Mouse (Mus musculus) T-cell, adult 2 months (primary cell): ENCODE data around the gene Reep1.
A peak's percentile ranks its signal among the peaks of the same experiment; 100 is the strongest.

Source experiments
- DNase-seq: peaks from one replicate; pipeline ENCODE4 v3.0.0; 2022; ENCODE audit warnings: low spot score

The Reep1 gene

DNA sequence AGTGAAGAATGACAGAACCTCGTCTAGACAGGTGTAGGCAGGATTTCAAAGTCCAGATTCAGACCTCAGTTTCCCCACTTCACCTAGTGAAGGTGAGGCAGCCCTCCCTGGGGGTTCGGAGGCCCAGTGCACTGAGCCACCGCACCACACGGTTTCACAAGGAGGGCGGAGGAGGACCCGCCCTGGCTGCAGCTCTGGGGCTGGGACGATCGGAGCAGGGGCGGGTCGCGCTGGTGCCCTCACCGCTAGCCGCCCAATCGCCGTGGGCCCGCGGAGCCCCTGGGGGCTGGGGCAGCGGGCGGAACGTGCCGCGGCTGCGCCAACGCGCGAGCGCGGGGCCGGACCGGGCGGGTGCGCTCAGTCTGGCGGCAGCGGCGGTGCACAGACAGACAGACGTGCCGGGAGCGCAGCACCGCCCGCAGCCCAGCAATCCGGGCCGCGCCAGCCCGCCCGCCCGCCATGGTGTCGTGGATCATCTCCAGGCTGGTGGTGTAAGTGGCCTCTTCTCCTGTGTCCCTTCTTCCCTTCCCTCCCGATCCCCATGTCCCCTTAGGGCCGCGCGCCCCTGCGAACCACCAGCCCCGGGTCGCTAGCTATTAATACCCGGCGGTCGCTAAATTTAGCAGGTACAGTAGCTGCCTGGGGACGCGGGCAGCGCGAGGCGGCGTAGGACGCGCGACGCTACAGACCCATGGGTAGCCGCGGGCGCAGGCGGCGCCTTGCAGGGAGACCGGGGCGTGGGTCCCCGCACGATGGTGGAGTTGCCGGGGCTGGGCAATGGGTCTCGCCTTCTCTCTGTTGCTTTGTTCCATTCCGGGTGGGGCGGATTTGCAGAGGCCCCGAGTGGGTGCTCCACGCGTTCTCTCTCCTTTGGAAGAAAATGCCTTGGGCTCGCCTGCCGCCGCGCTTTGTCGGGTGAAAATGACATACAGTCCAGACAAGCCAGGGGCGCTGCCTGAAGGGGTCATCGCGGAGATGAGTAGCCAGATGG lies at the start of gene Reep1:
Reep1 (plus strand) TSS at position 51 of the 991 bp plus-strand sequence.
- peak; percentile 14 for DNase-seq

DNA sequence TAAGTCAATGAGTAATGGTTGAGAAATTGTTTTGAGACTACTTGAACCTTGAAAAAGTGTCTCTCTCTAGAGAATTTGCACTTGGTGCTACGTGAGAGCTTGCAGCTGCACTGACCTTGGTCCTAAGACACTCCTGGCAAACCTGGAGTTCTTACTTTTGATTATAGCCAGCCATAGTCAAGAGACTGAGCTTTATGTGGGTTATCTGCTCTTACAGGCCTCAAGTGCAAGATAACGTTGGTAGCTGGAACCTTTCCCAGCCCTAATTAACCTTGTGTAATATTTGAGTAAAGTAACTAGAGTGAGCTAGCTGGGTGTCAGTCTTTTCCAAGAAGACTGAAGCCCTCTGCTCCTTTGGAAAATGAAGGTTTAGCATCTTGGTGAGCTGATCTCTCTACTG lies 49.1 kb upstream of the Reep1 start:
- DNase-seq: no peak

DNA sequence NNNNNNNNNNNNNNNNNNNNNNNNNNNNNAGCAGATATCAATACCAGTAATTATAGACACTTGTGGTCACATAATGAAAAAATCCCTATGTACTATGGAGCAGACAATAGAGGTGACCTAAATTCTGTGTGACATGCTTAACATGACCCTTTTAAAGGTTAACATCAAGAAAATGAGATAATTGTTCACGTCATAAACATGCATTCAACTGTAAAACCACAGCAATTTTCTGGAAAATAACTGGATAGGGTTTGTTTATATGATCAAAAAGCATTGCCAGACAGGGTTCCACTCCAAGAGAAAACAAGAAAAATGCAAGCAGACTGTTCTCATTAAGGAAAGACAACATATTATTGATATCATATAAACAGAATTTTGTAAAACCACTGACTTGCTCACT lies 42.9 kb upstream of the Reep1 start:
- no peak for DNase-seq

DNA sequence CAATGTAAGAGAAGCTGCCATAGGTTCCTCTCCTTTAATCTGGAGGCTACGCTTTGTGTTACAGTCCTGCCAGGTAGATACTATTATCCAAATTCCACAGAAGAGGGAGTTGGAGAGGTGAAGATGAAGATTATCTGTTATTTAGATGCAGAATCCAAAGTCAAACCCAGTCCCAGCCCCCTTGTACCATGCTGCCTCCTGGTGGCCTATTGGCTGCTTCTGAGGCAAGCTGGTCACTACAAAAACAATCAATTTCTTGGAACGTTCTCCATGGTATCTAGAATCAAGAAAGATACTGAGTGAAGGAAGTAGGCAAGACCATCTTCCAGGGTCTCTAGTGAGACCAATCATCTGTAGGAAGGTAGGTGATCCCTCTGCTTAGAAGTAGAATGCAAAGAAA lies 34.2 kb upstream of the Reep1 start:
- DNase-seq: peak; percentile 16

GRCm38 (mm10) chr6:71678891-71679290 lies 28.5 kb upstream of the Reep1 start:
- DNase-seq: no peak

- no peak for DNase-seq
These were observed 12.2 kb upstream of the Reep1 start for GRCm38 (mm10) chr6:71695150-71695549.

DNA sequence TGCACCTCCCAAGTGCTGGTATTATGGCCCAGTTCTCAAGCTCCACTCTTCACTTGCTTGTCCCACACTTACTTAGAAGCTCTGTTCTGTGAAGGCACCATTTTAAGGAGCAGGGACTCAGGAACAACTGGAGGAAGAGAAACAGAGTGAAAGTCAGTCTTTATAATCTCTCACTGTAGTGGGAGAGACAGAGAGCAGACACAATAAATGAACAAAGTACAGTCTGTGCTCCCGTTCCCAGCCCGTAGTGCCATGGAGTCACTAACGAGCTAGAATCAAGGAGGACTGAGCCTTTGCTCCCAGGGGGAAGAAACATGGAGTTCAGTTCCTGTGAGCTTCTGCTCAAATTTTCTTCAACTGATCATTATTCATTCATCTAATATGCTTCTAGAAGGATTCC lies 11.8 kb upstream of the Reep1 start:
- DNase-seq: no peak

DNA sequence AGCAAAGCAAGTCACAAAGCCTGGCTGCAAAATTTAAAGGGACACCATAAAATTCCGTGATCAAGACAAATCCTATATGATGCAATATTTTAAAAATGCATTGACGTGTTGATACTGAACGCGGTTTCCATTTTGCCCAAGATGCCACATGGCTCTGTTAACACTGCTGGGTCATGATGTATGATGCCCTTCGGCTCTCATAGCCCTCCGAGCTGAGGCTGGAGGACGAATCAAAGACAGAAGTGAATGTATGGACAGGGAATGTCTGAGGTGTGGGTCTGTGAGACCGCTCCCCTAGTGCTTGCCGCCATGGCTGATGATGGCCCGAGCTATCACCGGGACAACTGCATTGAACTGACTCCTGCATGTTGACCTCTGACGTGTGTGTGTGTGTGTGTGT lies 490 bp upstream of the Reep1 start:
- no peak for DNase-seq

DNA sequence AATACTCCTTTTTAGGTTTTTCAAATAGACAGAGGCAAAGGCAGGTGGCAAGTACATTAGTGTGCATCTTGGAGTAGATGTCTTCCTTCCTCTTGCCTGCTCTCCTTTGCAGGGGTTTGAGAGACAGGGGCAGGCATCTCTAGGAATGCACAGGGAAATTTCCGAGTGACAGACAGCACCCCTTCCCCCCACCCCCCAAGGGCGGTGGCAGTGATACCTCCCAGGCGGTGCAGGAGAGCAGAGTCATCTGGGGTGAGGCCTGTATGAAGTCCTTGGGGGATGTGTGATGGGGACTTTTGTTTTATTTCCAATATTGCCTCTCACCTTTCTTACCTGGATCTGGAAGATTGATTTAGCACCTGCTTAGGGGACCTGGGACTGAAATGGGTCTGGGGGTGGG lies 1.2 kb downstream of the Reep1 start:
- DNase-seq: no peak

DNA sequence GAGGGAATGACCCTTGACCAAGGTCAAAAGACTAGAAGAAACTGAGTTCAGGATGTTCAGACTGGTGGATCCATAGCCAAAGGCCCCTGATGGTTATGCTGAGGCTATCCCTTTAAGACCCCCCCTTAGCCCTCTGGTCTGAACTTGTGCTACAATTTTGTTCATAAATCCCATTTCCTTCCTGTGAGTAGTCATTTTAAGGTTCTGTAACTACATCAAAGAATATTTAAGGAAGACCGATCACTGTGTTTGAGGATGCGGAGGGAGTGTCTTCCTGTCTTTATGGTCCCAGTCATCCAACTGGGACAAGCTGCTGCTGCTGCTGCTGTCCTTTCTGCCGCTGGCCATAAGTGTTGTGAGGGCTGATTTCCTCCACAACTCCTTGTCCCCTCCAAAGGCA lies 3.0 kb downstream of the Reep1 start:
- DNase-seq: no peak

DNA sequence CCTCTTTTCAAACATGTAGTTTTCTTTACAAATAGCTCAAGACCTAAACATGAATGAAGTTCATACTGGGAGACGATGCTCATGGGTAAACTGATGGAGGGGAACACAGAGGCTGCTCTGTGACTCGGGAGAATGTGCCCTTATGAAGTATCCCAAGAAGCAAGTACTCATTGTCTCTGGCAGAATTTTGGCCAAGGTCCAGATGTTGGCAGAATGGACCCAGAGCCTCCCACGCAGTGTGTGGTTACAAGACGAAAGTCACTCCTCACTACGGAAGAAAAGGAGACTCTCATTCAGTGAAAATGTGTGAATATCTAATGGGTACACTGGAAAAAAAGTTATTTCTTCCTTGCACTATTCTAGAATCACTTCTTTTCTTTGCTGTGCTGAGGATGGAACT lies 3.8 kb downstream of the Reep1 start:
- DNase-seq: no peak

GRCm38 (mm10) chr6:71713532-71713931 lies 6.2 kb downstream of the Reep1 start:
- no peak for DNase-seq

DNA sequence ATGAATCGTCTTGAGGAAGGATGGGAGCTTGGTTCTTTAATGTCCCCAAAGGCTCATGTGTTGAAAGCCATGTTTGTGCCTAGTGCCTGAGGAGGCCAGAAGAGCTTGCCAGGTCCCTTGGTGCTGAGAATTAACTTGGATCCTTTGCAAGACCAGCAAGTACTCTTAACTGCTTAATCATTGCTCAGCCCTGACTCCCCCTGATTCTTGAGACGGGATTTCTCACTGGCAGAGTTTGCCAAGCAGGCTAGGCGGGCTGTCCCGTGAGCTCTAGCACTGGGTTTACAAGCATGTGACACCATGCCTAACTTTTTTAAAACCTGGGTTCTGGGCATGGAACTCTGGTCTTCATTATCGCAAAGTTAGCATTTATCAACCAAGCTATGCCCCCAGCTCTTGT lies 7.6 kb downstream of the Reep1 start:
- no peak for DNase-seq

DNA sequence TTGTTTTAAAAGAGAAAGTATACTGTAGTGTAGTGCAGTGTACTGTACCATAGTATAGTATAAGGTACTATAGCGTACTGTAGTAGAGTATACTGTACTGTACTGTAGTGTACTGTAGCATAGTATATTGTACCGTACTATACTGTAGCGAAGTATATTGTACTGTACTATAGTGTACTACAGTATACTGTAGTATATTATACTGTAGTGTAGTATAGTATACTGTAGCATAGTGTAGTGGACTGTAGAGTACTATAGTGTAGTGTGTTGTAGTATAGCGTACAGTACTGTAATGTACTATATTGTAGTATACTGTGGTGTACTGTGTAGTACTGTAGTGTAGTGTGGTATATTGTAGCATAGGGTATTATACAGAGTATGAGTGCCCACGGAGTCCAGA lies 9.1 kb downstream of the Reep1 start:
- DNase-seq: no peak

GRCm38 (mm10) chr6:71718322-71718721 lies 11.0 kb downstream of the Reep1 start:
- no peak for DNase-seq

- DNase-seq: no peak
These were observed 11.9 kb downstream of the Reep1 start for GRCm38 (mm10) chr6:71719302-71719701.

DNA sequence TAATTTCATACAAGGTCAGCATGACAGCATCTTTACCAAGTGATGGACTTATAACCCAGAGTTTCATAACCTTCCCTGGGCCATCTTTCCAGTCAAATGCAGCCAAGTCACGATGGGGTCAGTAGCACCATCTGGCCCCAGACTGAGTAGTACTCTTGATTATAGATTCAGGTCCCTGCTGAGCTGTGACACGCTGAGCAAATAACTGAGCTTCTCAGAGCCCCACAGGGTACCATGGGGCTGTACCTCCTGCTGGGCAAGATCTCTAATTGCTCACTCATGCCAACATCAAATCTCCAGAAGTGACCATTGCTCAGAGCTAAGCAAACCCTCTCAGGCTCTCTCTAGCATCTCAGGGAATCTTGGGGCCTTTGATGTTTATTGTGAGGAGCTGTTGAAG lies 15.6 kb downstream of the Reep1 start:
- no peak for DNase-seq

GRCm38 (mm10) chr6:71723555-71723954 lies 16.2 kb downstream of the Reep1 start:
- no peak for DNase-seq

GRCm38 (mm10) chr6:71726710-71727109 lies 19.3 kb downstream of the Reep1 start:
- DNase-seq: no peak

DNA sequence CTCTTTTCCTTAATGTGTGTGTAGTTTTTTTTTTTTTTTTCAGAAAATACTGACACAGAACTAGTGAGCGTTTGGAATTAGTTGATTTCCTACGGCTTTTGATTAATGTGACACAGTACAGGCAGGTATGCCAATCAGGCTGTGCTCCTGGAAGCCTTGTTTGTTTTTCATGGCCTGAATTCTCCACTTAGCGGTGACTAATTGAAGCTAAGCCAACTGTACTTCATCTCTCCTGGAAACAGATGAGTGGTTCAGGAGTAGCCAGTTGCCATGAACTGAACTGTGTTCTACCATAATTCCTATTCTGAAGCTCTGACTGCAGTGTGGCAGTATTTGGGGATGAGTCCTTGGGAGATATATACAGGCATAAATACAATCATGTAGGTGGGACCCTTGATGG lies 20.9 kb downstream of the Reep1 start:
- DNase-seq: no peak

DNA sequence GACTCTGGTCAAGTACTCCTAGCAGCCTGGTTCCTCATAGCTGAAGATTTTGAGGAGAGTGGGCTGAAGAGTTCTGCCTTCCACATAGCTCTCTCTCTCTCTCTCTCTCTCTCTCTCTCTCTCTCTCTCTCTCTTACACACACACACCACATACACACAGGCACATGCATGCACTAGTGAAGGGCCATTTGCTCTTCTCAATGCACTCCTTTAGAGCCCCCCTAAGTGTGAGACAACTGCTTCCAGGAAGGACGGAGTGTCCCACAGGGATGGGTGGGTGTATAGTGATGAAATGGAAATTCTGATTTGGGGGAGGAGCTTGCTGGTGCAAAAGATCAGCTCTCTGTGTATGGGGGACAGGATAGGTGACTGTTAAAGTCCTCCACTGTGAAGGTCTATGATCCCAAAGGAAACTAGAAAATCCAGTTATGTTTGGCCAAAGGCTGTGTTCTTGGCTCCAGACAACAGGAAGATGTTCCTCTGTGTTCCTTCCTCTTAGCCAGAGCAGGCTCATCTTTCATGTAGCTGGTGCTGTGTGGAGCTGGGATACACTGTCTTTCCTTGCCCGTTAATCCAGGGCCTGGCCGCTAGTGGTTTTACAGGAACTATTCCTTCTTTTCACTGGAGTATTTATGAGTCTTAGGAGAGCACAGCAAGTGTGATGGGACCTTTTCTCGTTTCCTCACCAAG lies 27.7 kb downstream of the Reep1 start:
- no peak for DNase-seq

DNA sequence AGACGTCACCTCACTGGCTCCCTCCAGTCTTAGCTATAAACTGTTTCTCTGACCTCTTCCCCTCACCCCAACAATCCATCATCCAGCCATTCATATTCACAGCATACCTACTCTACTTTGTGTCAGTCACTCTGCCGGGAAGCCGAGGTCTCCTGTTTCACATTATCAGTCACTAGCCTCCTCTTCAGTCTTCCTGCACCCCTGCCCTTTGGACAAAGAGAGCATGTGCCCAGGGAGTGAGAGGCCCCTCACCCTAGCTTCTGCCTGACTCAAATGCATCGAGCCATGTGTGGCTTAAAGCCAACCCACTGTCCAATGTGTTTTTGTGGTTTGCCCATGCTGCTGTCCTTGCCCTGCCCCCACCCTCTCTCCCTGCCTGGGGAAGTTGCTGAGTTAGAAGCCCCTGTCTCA lies 28.2 kb downstream of the Reep1 start:
- no peak for DNase-seq

DNA sequence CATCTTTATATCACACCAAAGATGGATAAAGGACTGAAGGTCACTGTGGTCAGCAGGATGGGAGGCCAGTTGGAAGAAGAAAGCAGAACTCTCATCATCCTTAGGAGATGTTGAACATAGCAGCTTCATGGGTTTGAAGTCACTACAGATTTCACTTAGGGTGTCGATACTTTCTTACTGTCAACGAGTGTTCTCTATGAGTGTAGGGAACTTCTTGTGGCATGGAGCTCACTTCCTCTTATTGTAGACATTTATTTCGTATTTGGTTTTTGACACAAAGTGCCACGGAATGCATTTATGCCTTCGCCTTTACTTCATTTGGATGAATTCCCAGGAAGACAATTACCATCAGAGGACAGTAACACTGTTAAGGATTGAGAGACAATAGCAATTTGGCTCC lies 28.7 kb downstream of the Reep1 start:
- no peak for DNase-seq
